Mouse (Mus musculus) stomach, embryonic 14.5 days (tissue): ENCODE data around the gene Atrnl1. TPM values are rescaled to one million over a fixed set of nuclear protein-coding genes. Genes with fewer than 3 reads are reported as not detected.
"Not testable (repeated sequence)": the region's sequence is repeated elsewhere in the genome, so short reads cannot be mapped to it uniquely, and the experiment has no call there.

Source experiments
- ATAC-seq: fragments of 200-750 bp; cut with Nextera tagmentation; 2 replicates; pipeline ENCODE4 v1.8.0; 2017; ENCODE audit warnings: low read depth, moderate TSS enrichment; ENCODE audit not compliant: insufficient number of reproducible peaks, insufficient read depth, low FRiP score
- H3K27ac ChIP-seq: fragments of 300-500 bp; sonication (generic); 2 replicates; pipeline ENCODE4 v1.5.1; 2014; ENCODE audit warnings: mild to moderate bottlenecking, low read length, moderate library complexity, mixed read lengths
- H3K27me3 ChIP-seq: fragments of 300-500 bp; sonication (generic); 2 replicates; pipeline ENCODE4 v1.6.1; 2014; ENCODE audit warnings: low read length, control low read depth, mixed read lengths; ENCODE audit not compliant: control insufficient read depth, insufficient read depth
- H3K36me3 ChIP-seq: fragments of 300-500 bp; sonication (generic); 2 replicates; pipeline ENCODE4 v1.6.1; 2014; ENCODE audit warnings: mild to moderate bottlenecking, control low read depth, low read length, moderate library complexity, mixed read lengths; ENCODE audit not compliant: control insufficient read depth, insufficient read depth
- H3K4me1 ChIP-seq: fragments of 300-500 bp; sonication (generic); 2 replicates; pipeline ENCODE4 v1.6.1; 2014; ENCODE audit warnings: low read length, control low read depth, mixed read lengths; ENCODE audit not compliant: control insufficient read depth, insufficient read depth
- H3K4me2 ChIP-seq: fragments of 300-500 bp; sonication (generic); replicated peaks from 2 replicates; pipeline ENCODE4 v1.6.1; 2014; ENCODE audit warnings: low read depth, low read length, control low read depth
- H3K4me3 ChIP-seq: fragments of 300-500 bp; sonication (generic); 2 replicates; pipeline ENCODE4 v1.5.1; 2014; ENCODE audit warnings: low read depth, low read length, control low read depth
- H3K9ac ChIP-seq: fragments of 300-500 bp; sonication (generic); replicated peaks from 2 replicates; pipeline ENCODE4 v1.6.1; 2014; ENCODE audit warnings: low read depth, mild to moderate bottlenecking, control low read depth, low read length, moderate library complexity, mixed read lengths
- H3K9me3 ChIP-seq: fragments of 300-500 bp; sonication (generic); 2 replicates; pipeline ENCODE4 v1.6.1; 2016; ENCODE audit warnings: low read depth, low read length, control low read depth; ENCODE audit not compliant: control insufficient read depth
- WGBS: fragments of 180-500 bp; shearing (Covaris S2); extraction: QIAGEN DNeasy Blood & Tissue Kit; methylation state at CpG from one replicate; pipeline ENCODE4 v1.1.7; 2014; 5-methylcytosine and 5-hydroxymethylcytosine counted together
- polyA plus RNA-seq: library from polyadenylated mRNA; unstranded; fragments of >200 nt; fragmentation: Nextera tagmentation; extraction: Ambion mirVana; gene quantifications from 2 replicates; pipeline ENCODE4 v1.2.1, GENCODE M21; 2014

The Atrnl1 gene
- polyA plus RNA-seq, 1 experiment from 2014 or later = 8.2 TPM

GRCm38 (mm10) chr19:58043120-58043519 lies 432.3 kb downstream of the Atrnl1 start:
- Histone ChIP-seq H3K27me3 (no peaks in the 10 kb centered on the region), H3K9me3 (no peaks in the 10 kb centered on the region), H3K4me3 (no peak overlapping the region), H3K27ac (no peak overlapping the region), H3K9ac (no peak overlapping the region), H3K4me2 (no peak overlapping the region), H3K4me1 (peaks cover 6% of the 10 kb centered on the region; the same call in 1 of the 2 replicates), H3K36me3 (peaks cover 3% of the 10 kb centered on the region; the same call in 1 of the 2 replicates)
- ATAC-seq = no peak
- WGBS = 63% methylated on average over 8 of the region's 8 CpGs

GRCm38 (mm10) chr19:58043550-58043949 lies 432.7 kb downstream of the Atrnl1 start:
- Histone ChIP-seq H3K9ac (no peak overlapping the region), H3K27me3 (no peaks in the 10 kb centered on the region), H3K4me2 (no peak overlapping the region), H3K27ac (no peak overlapping the region), H3K4me3 (no peak overlapping the region), H3K36me3 (peaks cover 3% of the 10 kb centered on the region; the same call in 1 of the 2 replicates), H3K9me3 (no peaks in the 10 kb centered on the region), H3K4me1 (peaks cover 6% of the 10 kb centered on the region; the same call in 1 of the 2 replicates)
- WGBS = 44% methylated on average over 4 of the region's 4 CpGs
- ATAC-seq = no peak

- Histone ChIP-seq H3K4me2 (no peak overlapping the region), H3K4me1 (peaks cover 6% of the 10 kb centered on the region; the same call in 1 of the 2 replicates), H3K4me3 (no peak overlapping the region), H3K27ac (no peak overlapping the region), H3K27me3 (no peaks in the 10 kb centered on the region), H3K9me3 (no peaks in the 10 kb centered on the region), H3K9ac (no peak overlapping the region), H3K36me3 (peaks cover 3% of the 10 kb centered on the region; the same call in 1 of the 2 replicates)
- ATAC-seq = no peak
- 86% methylated on average over 5 of the region's 5 CpGs for WGBS
Measured at GRCm38 (mm10) chr19:58044816-58045215, 434.0 kb downstream of the Atrnl1 start.

DNA sequence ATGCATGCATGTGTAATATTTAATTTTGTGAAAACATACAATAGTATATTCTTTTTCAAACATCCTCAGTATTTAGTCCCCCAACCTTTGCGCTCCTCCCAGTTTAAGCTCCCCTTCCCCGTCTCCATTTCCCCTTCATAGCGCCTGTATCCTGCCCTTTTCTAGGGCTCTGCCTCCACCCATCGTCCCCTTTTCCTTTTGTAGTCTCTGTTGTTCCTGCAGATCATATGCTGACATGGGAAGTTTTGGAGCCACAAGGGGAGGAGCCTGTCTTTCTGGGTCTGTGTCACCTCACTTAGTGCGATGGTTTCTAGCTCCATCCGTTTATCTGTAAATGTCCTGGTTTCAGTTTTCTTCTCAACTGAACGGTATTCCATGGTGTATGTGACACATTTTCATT lies 435.8 kb downstream of the Atrnl1 start:
- Histone ChIP-seq H3K27ac (no peak overlapping the region), H3K4me1 (peaks cover 6% of the 10 kb centered on the region; the same call in 1 of the 2 replicates), H3K4me3 (no peak overlapping the region), H3K9ac (no peak overlapping the region), H3K9me3 (no peaks in the 10 kb centered on the region), H3K27me3 (no peaks in the 10 kb centered on the region), H3K36me3 (peaks cover 3% of the 10 kb centered on the region; the same call in 1 of the 2 replicates), H3K4me2 (no peak overlapping the region)
- WGBS = 86% methylated on average over 7 of the region's 7 CpGs
- ATAC-seq = no peak

DNA sequence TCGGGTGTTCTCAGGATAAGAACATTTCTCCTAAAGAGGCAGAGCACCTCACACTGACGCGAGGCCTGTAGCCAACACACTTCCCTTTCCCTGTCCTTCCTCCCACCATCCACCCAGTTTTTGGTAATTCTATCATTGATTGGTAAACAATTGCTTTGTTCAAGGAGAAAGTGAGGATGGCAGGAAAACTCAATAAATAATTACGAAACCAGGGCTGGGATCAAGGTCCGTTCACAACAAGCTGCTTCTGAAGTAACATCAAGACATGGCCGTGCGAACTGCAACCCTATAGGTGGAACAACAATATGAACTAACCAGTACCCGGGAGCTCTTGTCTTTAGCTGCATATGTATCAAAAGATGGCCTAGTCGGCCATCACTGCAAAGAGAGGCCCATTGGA lies 439.6 kb downstream of the Atrnl1 start:
- not testable (repeated sequence) for H3K27ac ChIP-seq, H3K4me2 ChIP-seq, H3K36me3 ChIP-seq, H3K27me3 ChIP-seq, H3K4me1 ChIP-seq, ATAC-seq, H3K9me3 ChIP-seq, H3K4me3 ChIP-seq, H3K9ac ChIP-seq
- WGBS = 95% methylated on average over 8 of the region's 9 CpGs

DNA sequence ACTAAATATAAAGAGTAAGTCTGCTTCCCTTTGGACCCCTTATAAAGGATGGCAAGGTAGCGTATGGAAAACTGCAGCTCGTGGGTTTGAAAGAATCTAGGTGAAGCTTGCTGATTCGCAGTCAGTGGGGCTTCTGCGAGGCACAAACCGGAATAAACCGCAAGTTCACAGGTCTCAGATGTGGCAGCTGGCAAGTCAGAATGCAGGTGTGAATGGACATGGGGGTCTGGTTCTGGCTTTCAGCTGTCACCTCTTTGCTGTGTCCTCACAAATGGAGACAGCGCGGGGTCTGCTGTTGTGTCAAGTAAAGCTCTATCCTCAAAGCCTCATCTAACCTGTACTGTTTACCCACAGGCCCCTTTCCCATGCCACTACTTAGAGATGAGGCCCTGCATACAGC lies 440.2 kb downstream of the Atrnl1 start:
- H3K27me3 ChIP-seq = no peaks in the 10 kb centered on the region
- H3K4me3 ChIP-seq = no peak overlapping the region
- 91% methylated on average over 8 of the region's 8 CpGs for WGBS
- H3K9ac ChIP-seq = no peak overlapping the region
- no peaks in the 10 kb centered on the region; the same call in 1 of the 2 replicates for H3K36me3 ChIP-seq
- no peak for ATAC-seq
- H3K9me3 ChIP-seq = no peaks in the 10 kb centered on the region
- H3K27ac ChIP-seq = no peak overlapping the region
- no peak overlapping the region for H3K4me2 ChIP-seq
- H3K4me1 ChIP-seq = no peaks in the 10 kb centered on the region

DNA sequence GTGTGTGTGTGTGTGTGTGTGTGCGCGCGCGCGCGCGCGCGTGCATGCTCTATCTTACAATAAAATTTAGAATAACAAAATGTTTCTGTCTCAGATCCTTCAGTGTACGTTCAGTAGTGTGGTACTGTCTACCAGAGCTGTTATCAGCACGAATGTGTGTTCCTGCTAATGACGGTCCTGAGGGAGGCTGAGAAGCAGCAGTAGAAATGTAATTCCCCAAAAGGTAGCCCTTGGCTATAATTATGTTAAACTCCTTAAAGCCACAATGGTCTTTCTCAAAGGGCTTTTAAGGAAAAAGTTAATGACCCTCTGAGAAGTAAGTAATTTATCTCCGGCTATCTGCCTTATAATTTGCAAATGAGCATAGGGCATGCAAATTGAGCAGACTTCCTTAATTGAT lies 441.1 kb downstream of the Atrnl1 start:
- Histone ChIP-seq H3K27me3 (no peaks in the 10 kb centered on the region), H3K9me3 (no peaks in the 10 kb centered on the region), H3K4me1 (no peaks in the 10 kb centered on the region), H3K4me3 (no peak overlapping the region), H3K4me2 (no peak overlapping the region), H3K9ac (no peak overlapping the region), H3K27ac (no peak overlapping the region), H3K36me3 (no peaks in the 10 kb centered on the region; the same call in 1 of the 2 replicates)
- 86% methylated on average over 13 of the region's 13 CpGs for WGBS
- no peak for ATAC-seq

- no peak overlapping the region for H3K4me3 ChIP-seq
- WGBS = 63% methylated on average over 13 of the region's 13 CpGs
- H3K9ac ChIP-seq = no peak overlapping the region
- H3K4me2 ChIP-seq = no peak overlapping the region
- H3K27ac ChIP-seq = no peak overlapping the region
- no peaks in the 10 kb centered on the region for H3K9me3 ChIP-seq
- no peaks in the 10 kb centered on the region for H3K27me3 ChIP-seq
- no peaks in the 10 kb centered on the region for H3K4me1 ChIP-seq
- H3K36me3 ChIP-seq = no peaks in the 10 kb centered on the region; the same call in 1 of the 2 replicates
- no peak for ATAC-seq
Measured at GRCm38 (mm10) chr19:58052444-58053135, 441.8 kb downstream of the Atrnl1 start.

- H3K27ac ChIP-seq = no peak overlapping the region
- ATAC-seq = no peak
- no peaks in the 10 kb centered on the region for H3K36me3 ChIP-seq
- no peak overlapping the region for H3K4me2 ChIP-seq
- WGBS = 41% methylated on average over 9 of the region's 9 CpGs
- H3K4me1 ChIP-seq = peaks cover 29% of the 10 kb centered on the region
- H3K4me3 ChIP-seq = no peak overlapping the region
- H3K9ac ChIP-seq = no peak overlapping the region
- H3K27me3 ChIP-seq = no peaks in the 10 kb centered on the region
- H3K9me3 ChIP-seq = no peaks in the 10 kb centered on the region
Measured at GRCm38 (mm10) chr19:58059719-58060118, 448.9 kb downstream of the Atrnl1 start.
